24 mouse cellular contexts compared by ENCODE assay signal in the genomic region with DNA sequence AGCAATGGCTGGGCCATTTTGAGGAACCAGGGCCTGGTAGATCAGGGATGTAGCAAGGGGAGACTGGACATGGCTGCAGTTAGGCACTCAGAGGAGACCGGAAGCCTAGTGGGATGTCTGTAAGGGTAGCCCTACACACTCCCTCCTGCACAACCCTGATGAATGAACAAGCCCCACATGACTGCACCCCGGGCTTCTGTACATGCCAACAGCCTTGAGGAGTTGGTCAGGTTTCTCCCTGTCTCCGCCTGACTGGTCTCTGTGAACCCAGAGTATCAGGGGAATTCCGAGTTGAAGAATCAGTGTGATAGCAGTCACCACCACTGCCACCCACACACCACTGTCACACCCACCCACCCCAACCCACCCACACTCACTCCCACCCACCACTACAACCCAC.
"Had no signal": no experiment of that assay in that cellular context is flagged by ENCODE, and none has a peak within 500 bp of the region (broad histone marks: within the 10 kb centered on the region; RNA-seq: fewer than 3 reads in every experiment).

No protein-coding gene starts in this region.

- H3K9ac ChIP-seq: heart, embryonic 13.5 days; heart, embryonic 15.5 days; hindbrain, embryonic 13.5 days; hindbrain, embryonic 15.5 days; limb, embryonic 13.5 days; limb, embryonic 15.5 days; liver, embryonic 12.5 days; liver, embryonic 14.5 days had no signal

- DNase-seq: gastrocnemius, adult 2 months; gastrocnemius, postnatal 10 days; gastrocnemius, postnatal 25 days; heart, adult 11 months; heart, adult 2 months; heart, postnatal 14 days; heart, postnatal 36 days; kidney, adult 11 months; kidney, adult 2 months; kidney, postnatal 36 days; layer of hippocampus, adult 9-11 months; layer of hippocampus, postnatal 36 days; left cerebral cortex, postnatal 4 days had no signal

- H3K27ac ChIP-seq: gastrocnemius, adult 2 months; heart, adult 2 months; heart, embryonic 13.5 days; heart, embryonic 15.5 days; hindbrain, embryonic 13.5 days; hindbrain, embryonic 15.5 days; hindbrain, postnatal 0 days; limb, embryonic 13.5 days; limb, embryonic 15.5 days; liver, embryonic 12.5 days; liver, embryonic 14.5 days had no signal

- H3K27me3 ChIP-seq: heart, embryonic 13.5 days; heart, embryonic 15.5 days; hindbrain, embryonic 15.5 days; limb, embryonic 13.5 days; limb, embryonic 15.5 days; liver, embryonic 12.5 days had no signal

- H3K9me3 ChIP-seq: heart, embryonic 15.5 days; hindbrain, embryonic 13.5 days; hindbrain, embryonic 15.5 days; limb, embryonic 15.5 days had no signal

- ATAC-seq: hindbrain, postnatal 0 days; intestine, embryonic 16.5 days; liver, embryonic 12.5 days had no signal

- H3K4me1 ChIP-seq: heart, embryonic 13.5 days; heart, embryonic 15.5 days; hindbrain, embryonic 15.5 days; limb, embryonic 13.5 days; limb, embryonic 15.5 days; liver, embryonic 12.5 days had no signal

- H3K4me3 ChIP-seq: gastrocnemius, adult 2 months; heart, adult 2 months; heart, embryonic 13.5 days; heart, embryonic 15.5 days; hindbrain, embryonic 13.5 days; hindbrain, embryonic 15.5 days; limb, embryonic 13.5 days; limb, embryonic 15.5 days; liver, embryonic 12.5 days had no signal

- H3K4me2 ChIP-seq: heart, embryonic 11.5 days; heart, embryonic 13.5 days; heart, embryonic 15.5 days; hindbrain, embryonic 13.5 days; hindbrain, embryonic 15.5 days; limb, embryonic 13.5 days; limb, embryonic 15.5 days; liver, embryonic 12.5 days had no signal

- H3K36me3 ChIP-seq: heart, embryonic 15.5 days; hindbrain, embryonic 13.5 days; hindbrain, embryonic 15.5 days; limb, embryonic 13.5 days; liver, embryonic 12.5 days had no signal
